Mouse (Mus musculus): ENCODE measurements around the gene Tmem59l. TPM values are rescaled to one million over a fixed set of nuclear protein-coding genes. Genes with fewer than 3 reads are reported as not detected.

The Tmem59l gene
- polyA plus RNA-seq, 1 experiment from 2014 or later = 17.5 TPM

DNA sequence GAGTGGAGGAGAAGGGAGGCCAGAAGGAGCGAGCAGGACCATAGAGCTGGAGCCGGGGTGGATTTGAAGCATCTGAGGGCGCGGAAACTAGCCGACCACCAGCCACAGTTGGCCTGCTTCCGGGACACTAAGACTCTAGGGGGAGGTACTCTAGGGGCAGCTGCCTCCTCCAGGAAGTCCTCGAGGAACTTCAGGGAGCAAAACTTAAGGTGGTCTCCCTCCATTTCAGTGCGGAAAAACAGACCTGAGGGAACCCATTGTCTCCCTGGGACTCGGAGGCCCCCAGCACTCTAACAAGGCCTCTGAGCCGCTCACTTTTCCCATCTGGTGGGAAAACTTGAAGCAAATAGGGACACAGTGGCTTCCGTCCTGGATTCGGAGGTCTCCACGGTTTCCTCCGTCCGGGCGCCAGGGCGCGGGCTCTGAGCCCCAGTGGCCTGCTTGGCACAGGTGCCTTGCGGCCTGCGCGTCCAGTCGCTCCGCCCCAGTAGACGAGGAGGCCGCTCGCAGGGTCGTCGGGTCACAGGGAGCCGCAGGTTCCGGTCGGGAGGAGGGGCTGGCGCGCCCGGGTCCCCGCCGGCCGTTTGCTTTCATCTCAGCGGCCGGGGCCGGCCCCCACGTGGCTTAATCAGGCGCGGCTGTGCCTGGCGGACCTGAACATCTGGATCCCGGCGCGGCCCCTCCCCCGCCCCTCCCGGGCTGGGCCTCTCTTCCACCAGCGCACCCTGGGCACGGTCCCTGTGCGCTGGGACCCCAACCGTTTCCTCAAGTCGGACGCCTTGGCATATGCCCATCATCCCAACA is 1.0 kb upstream of the Tmem59l start:
- WGBS = 3% methylated on average over 55 of the region's 55 CpGs
- peak overlapping the region; percentile 36 for H3K4me3 ChIP-seq (replicated peaks)
- peak overlapping the region; percentile 50; the same call in 1 of the 2 replicates for H3K9ac ChIP-seq (replicated peaks)
- H3K4me1 ChIP-seq (replicated peaks) = peaks cover 73% of the 10 kb centered on the region
- no peaks in the 10 kb centered on the region for H3K9me3 ChIP-seq
- peak overlapping the region; percentile 93 for H3K4me2 ChIP-seq
- H3K27me3 ChIP-seq = peaks cover 81% of the 10 kb centered on the region
- no peaks in the 10 kb centered on the region for H3K36me3 ChIP-seq
- H3K27ac ChIP-seq = peak overlapping the region; percentile 56
- ATAC-seq (ENCODE audit: insufficient number of reproducible peaks, insufficient read depth, low FRiP score, low TSS enrichment, low read depth) = no peak

DNA sequence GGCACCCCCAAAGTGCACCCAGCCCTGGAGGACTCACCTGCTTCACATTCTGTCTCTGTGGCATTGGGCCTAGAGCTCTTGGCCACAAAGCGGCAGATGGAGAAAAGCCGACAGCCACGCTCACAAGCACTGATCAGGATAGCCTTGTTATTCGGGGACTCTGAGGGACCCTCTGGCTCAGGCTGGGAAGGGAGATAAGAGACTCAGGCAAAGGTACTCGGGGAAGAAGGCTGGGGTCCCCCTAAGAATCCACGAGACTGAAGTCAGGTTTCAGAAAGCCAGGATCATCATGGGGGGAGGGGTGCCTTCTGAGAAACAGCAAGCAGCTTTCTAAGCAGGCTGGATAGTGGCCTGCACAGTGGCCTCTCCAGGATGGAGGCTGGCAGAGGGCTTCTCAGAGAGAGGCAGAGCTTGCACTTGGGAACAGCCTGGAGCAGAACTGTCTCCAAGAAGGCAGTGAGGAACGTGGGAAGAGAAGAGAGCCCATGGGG is 922 bp downstream of the Tmem59l start:
- WGBS = 55% methylated on average over 7 of the region's 7 CpGs
- Histone ChIP-seq H3K4me3 (replicated peaks) (no peak overlapping the region), H3K27me3 (peaks cover 62% of the 10 kb centered on the region), H3K4me2 (peak overlapping the region; percentile 93), H3K9me3 (no peaks in the 10 kb centered on the region), H3K27ac (no peak overlapping the region), H3K36me3 (no peaks in the 10 kb centered on the region), H3K4me1 (replicated peaks) (peaks cover 55% of the 10 kb centered on the region), H3K9ac (replicated peaks) (no peak overlapping the region; the same call in 1 of the 2 replicates)
- ATAC-seq (ENCODE audit: insufficient number of reproducible peaks, insufficient read depth, low FRiP score, low TSS enrichment, low read depth) = no peak

- H3K27me3 ChIP-seq = peaks cover 29% of the 10 kb centered on the region
- WGBS = 58% methylated on average over 2 of the region's 2 CpGs
- H3K4me2 ChIP-seq = no peak overlapping the region
Observed at GRCm38 (mm10) chr8:70482943-70483342, 4.2 kb downstream of the Tmem59l start.

GRCm38 (mm10) chr8:70481908-70482307 is 5.2 kb downstream of the Tmem59l start:
- Histone ChIP-seq H3K4me1 (replicated peaks) (peaks cover 11% of the 10 kb centered on the region), H3K4me3 (replicated peaks) (no peak overlapping the region), H3K36me3 (no peaks in the 10 kb centered on the region), H3K9ac (replicated peaks) (no peak overlapping the region), H3K9me3 (no peaks in the 10 kb centered on the region), H3K27ac (no peak overlapping the region), H3K27me3 (peaks cover 24% of the 10 kb centered on the region), H3K4me2 (no peak overlapping the region)
- no peak for ATAC-seq (ENCODE audit: insufficient number of reproducible peaks, insufficient read depth, low FRiP score, low TSS enrichment, low read depth)
- 78% methylated on average over 3 of the region's 3 CpGs for WGBS

More at GRCm38 (mm10) chr8:70482943-70483342, 4.2 kb downstream of the Tmem59l start:
- H3K4me1 ChIP-seq (replicated peaks) = peaks cover 22% of the 10 kb centered on the region
- no peak overlapping the region for H3K4me3 ChIP-seq (replicated peaks)
- no peak overlapping the region for H3K27ac ChIP-seq
- H3K36me3 ChIP-seq = no peaks in the 10 kb centered on the region
- H3K9me3 ChIP-seq = no peaks in the 10 kb centered on the region
- no peak for ATAC-seq (ENCODE audit: insufficient number of reproducible peaks, insufficient read depth, low FRiP score, low TSS enrichment, low read depth)
- no peak overlapping the region for H3K9ac ChIP-seq (replicated peaks)

DNA sequence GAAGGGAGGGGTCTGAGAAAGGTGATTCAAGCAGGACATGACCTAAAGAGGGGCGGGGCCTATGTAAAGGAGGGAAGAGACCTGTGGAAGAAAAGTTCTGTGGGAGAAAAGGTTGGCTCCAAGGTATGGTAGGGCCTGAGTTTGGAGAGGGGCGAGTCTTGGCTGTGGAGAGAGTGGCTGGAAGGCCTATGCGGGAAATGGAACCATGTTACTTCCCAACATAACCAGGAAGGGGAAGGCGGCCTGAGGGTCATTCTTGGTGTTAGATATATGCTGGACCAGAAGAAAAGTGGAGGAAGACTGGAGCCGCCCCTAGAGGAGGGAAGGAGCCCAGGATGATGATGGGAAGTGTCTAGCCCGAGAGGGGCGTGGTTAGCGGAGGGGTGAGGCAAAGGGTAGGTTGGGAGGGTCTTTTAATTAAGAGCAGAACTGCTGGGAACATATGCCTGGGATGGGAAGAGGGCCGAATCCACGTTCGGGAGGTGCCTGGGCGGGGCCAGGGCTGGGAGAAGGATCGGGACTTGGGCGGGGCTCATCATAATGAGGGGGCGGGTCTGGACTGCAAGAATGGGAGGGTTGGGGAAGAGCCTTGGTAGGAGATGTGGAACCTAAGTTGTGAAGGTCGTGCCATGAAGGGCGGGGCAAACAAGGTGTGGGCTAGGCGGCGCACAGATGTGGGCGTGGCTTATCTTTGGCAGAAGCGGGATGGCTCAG is 9.7 kb downstream of the Tmem59l start:
- 2% methylated on average over 21 of the region's 21 CpGs for WGBS
- Histone ChIP-seq H3K27me3 (peaks cover 4% of the 10 kb centered on the region), H3K27ac (peak overlapping the region; percentile 41), H3K4me1 (replicated peaks) (peaks cover 9% of the 10 kb centered on the region), H3K9ac (replicated peaks) (no peak overlapping the region), H3K4me2 (peak overlapping the region; percentile 92), H3K36me3 (no peaks in the 10 kb centered on the region), H3K4me3 (replicated peaks) (peak overlapping the region; percentile 87), H3K9me3 (no peaks in the 10 kb centered on the region)
- peak; percentile 47 for ATAC-seq (ENCODE audit: insufficient number of reproducible peaks, insufficient read depth, low FRiP score, low TSS enrichment, low read depth)

DNA sequence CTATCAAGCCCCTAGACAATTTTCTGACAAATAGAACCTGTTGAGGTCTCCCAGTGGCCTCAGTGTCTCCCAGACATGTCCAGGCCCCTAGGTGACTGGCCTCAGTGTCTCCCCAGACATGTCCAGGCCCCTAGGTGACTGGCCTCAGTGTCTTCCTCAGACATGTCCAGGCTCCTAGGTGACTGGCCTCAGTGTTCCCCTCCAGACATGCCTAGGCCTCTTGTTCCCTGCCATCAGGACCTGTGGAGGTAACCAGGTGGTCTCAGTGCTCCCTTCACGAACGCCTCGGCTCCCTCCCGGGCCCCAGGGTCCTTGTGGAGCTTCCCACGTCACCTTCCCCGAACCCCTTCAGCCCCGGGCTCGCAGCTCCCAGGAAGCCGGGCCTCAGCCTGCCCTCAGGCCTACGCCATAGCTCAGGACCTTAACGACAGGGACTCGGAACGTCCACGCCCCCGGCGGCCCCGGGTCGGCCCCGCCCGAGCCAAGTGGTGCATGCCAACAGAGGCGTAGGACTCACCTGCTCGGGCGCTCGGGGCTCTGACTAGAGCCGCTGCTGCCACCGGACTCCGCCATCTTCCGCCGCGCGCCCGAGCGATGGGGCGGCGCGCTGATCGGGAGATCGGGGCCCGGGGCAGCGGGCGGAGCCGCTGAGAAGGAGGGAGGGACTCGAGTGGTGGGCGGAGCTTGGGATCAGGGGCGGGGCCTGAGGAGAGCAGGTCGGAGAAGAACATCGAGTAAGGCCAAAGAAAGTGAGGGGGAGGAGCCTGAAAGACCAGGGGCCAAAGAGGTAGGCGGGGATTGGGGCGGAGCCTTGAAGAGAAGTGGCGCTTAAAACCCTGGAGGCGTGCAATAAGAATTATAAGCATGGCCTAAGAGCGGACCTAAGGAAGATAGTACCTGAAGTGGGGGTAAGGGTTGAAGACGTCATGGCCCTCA is 10.6 kb downstream of the Tmem59l start, which contains the start of gene Klhl26:
TSS of gene Klhl26 (minus strand) at position 636 of the 936 bp plus-strand sequence.
- Histone ChIP-seq H3K27ac (peak within 1 kb of the TSS; percentile 80), H3K4me1 (replicated peaks) (peaks cover 9% of the 10 kb centered on the region), H3K9ac (replicated peaks) (peak within 1 kb of the TSS; percentile 88), H3K36me3 (no peaks in the 10 kb centered on the region), H3K4me2 (peak within 1 kb of the TSS; percentile 92), H3K9me3 (no peaks in the 10 kb centered on the region), H3K4me3 (replicated peaks) (peak within 1 kb of the TSS; percentile 87), H3K27me3 (peaks cover 4% of the 10 kb centered on the region)
- WGBS = under 1% methylated on average over 53 of the region's 53 CpGs
- peak; percentile 79 for ATAC-seq (ENCODE audit: insufficient number of reproducible peaks, insufficient read depth, low FRiP score, low TSS enrichment, low read depth)

- H3K4me2 ChIP-seq = no peak overlapping the region
- no peak overlapping the region for H3K27ac ChIP-seq
- H3K4me1 ChIP-seq (replicated peaks) = peaks cover 29% of the 10 kb centered on the region
- no peaks in the 10 kb centered on the region; the same call in 1 of the 2 replicates for H3K36me3 ChIP-seq
- H3K9ac ChIP-seq (replicated peaks) = no peak overlapping the region
- H3K9me3 ChIP-seq = no peaks in the 10 kb centered on the region
- WGBS = 98% methylated on average over 7 of the region's 7 CpGs
- H3K4me3 ChIP-seq (replicated peaks) = no peak overlapping the region
- no peaks in the 10 kb centered on the region for H3K27me3 ChIP-seq
- ATAC-seq (ENCODE audit: insufficient number of reproducible peaks, insufficient read depth, low FRiP score, low TSS enrichment, low read depth) = no peak
Observed at GRCm38 (mm10) chr8:70471856-70472255, 15.3 kb downstream of the Tmem59l start.

GRCm38 (mm10) chr8:70469938-70470337 is 17.2 kb downstream of the Tmem59l start:
- Histone ChIP-seq H3K4me3 (replicated peaks) (no peak overlapping the region), H3K9ac (replicated peaks) (no peak overlapping the region), H3K27ac (no peak overlapping the region), H3K9me3 (no peaks in the 10 kb centered on the region), H3K4me2 (no peak overlapping the region), H3K36me3 (peaks cover 10% of the 10 kb centered on the region), H3K27me3 (no peaks in the 10 kb centered on the region), H3K4me1 (replicated peaks) (peaks cover 23% of the 10 kb centered on the region)
- ATAC-seq (ENCODE audit: insufficient number of reproducible peaks, insufficient read depth, low FRiP score, low TSS enrichment, low read depth) = 0 out of 2 replicates have a peak, but pooled peaks have one; percentile 40
- 69% methylated on average over 2 of the region's 2 CpGs for WGBS

DNA sequence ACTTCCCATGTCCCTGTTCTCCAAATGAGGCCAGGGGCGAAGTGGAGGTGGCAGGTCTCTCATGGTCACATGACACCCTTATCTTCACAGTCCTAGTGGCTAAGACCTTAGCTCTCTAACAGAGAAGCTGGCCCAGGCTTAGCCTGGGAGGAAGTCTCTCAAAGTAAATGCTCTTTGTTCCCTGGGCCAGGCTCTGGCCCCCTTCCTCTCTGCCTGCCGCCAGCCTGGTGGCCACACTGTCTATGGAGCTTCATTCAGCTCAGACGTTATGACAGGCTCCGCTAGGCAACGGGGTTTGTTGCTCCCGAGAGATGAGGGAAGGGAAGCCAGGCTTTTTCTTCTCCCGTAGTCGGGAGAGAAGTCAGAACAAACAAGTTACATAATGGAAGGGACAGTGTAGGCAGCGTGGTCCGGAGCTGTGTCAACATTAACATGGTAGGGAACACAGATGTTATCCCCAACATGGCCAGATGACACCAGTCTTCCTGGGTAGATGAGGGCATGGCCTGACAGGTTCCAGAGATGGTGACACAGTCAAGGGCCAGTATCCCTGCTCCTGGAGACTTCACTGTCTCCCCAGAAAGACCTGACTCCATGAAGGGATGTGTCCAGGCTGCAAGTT is 17.8 kb downstream of the Tmem59l start:
- H3K9me3 ChIP-seq = no peaks in the 10 kb centered on the region
- H3K4me1 ChIP-seq (replicated peaks) = peaks cover 23% of the 10 kb centered on the region
- peaks cover 10% of the 10 kb centered on the region for H3K36me3 ChIP-seq
- no peak overlapping the region for H3K4me3 ChIP-seq (replicated peaks)
- no peak overlapping the region for H3K9ac ChIP-seq (replicated peaks)
- no peak for ATAC-seq (ENCODE audit: insufficient number of reproducible peaks, insufficient read depth, low FRiP score, low TSS enrichment, low read depth)
- no peak overlapping the region for H3K27ac ChIP-seq
- no peak overlapping the region for H3K4me2 ChIP-seq
- WGBS = 70% methylated on average over 10 of the region's 10 CpGs
- H3K27me3 ChIP-seq = no peaks in the 10 kb centered on the region

GRCm38 (mm10) chr8:70468733-70469132 is 18.4 kb downstream of the Tmem59l start:
- H3K27me3 ChIP-seq = no peaks in the 10 kb centered on the region
- H3K9ac ChIP-seq (replicated peaks) = no peak overlapping the region
- H3K9me3 ChIP-seq = no peaks in the 10 kb centered on the region
- H3K27ac ChIP-seq = no peak overlapping the region
- peaks cover 24% of the 10 kb centered on the region for H3K4me1 ChIP-seq (replicated peaks)
- 88% methylated on average over 4 of the region's 4 CpGs for WGBS
- H3K4me2 ChIP-seq = no peak overlapping the region
- H3K4me3 ChIP-seq (replicated peaks) = no peak overlapping the region
- ATAC-seq (ENCODE audit: insufficient number of reproducible peaks, insufficient read depth, low FRiP score, low TSS enrichment, low read depth) = no peak
- peaks cover 10% of the 10 kb centered on the region for H3K36me3 ChIP-seq
